Mouse (Mus musculus): Measurements from ENCODE around the gene Llgl1.
A peak's percentile ranks its signal among the peaks of the same experiment; 100 is the strongest.

The Llgl1 gene

GRCm38 (mm10) chr11:60726601-60727391 is 27.3 kb downstream of the Llgl1 start, which contains the start of gene Flii:
Flii (minus strand) TSS chr11:60727263.
- DNase-seq: peak; percentile 72 to 87

GRCm38 (mm10) chr11:60727392-60728140 is 28.0 kb downstream of the Llgl1 start:
- no peak for DNase-seq

- peak; percentile 86 to 87 for DNase-seq
Observed at GRCm38 (mm10) chr11:60728260-60728761, 28.8 kb downstream of the Llgl1 start, which contains the start of gene Mief2. Mief2 (plus strand) TSS chr11:60728398.

GRCm38 (mm10) chr11:60729217-60729641 is 29.7 kb downstream of the Llgl1 start:
- DNase-seq: no peak

- DNase-seq: no peak
Observed at GRCm38 (mm10) chr11:60730169-60730568, 30.6 kb downstream of the Llgl1 start.

- no peak for DNase-seq
Observed at GRCm38 (mm10) chr11:60731251-60731650, 31.7 kb downstream of the Llgl1 start.

- no peak for DNase-seq
Observed at GRCm38 (mm10) chr11:60734206-60734605, 34.7 kb downstream of the Llgl1 start.

GRCm38 (mm10) chr11:60735191-60735590 is 35.7 kb downstream of the Llgl1 start:
- DNase-seq: no peak

- no peak for DNase-seq
Observed at GRCm38 (mm10) chr11:60736491-60736890, 37.0 kb downstream of the Llgl1 start.

- DNase-seq: no peak
Observed at GRCm38 (mm10) chr11:60737450-60737849, 37.9 kb downstream of the Llgl1 start.

GRCm38 (mm10) chr11:60740321-60740720 is 40.8 kb downstream of the Llgl1 start:
- DNase-seq: no peak

- no peak for DNase-seq
Observed at GRCm38 (mm10) chr11:60755570-60755969, 56.0 kb downstream of the Llgl1 start.

- no peak for DNase-seq
Observed at GRCm38 (mm10) chr11:60761681-60762080, 62.2 kb downstream of the Llgl1 start.
